9 mouse cellular contexts compared by ENCODE assay signal in the genomic region with DNA sequence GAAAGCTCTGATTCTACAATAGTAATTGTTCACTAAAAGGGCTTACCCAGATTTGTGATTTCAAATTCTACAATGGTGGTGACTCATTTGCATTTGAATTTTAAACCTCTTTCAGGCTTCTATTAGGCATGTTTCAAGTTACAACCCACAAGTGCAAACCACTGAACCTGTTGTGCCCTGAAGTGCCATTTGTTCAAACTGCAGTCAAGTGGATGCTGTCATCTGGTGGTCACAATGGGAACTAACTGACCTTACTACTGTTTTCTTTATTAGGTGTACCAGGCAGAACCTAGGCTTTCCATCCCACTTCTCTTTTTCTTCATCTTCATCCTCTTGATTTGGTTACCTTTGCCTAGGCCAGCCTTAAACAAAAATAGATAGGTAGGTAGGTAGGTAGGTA. TPM values are rescaled to one million over a fixed set of nuclear protein-coding genes. Genes with fewer than 3 reads are reported as not detected.
DNase-seq lines count a peak whose midpoint lies in the region; ATAC-seq and TF ChIP-seq lines count a peak whose summit lies in the region.
"Had no signal": no experiment of that assay in that cellular context is flagged by ENCODE, and none has a peak within 500 bp of the region (broad histone marks: within the 10 kb centered on the region; RNA-seq: fewer than 3 reads in every experiment).

No protein-coding gene starts in this region.

- H3K4me1 ChIP-seq in forebrain, embryonic 16.5 days (replicated peaks; ENCODE audit: control insufficient read depth, insufficient read depth, low read length) = no peaks in the 10 kb centered on the region

- no peaks in the 10 kb centered on the region for H3K9me3 ChIP-seq in forebrain, embryonic 16.5 days (ENCODE audit: control insufficient read depth, low read length)
- H3K9me3 ChIP-seq: heart, embryonic 15.5 days had no signal

- CTCF ChIA-PET in Patski (lab: Charles Lee) = interaction anchor here (0.8 to 1.9 kb wide), 8 partner anchors 11 to 302 kb away, joined by 3 to 4 read pairs (median 4); no protein-coding TSS in a partner anchor

- no peaks in the 10 kb centered on the region for H3K27me3 ChIP-seq in Patski
- H3K27me3 ChIP-seq in forebrain, embryonic 16.5 days (replicated peaks; ENCODE audit: control insufficient read depth, insufficient read depth, low read length) = no peaks in the 10 kb centered on the region
- H3K27me3 ChIP-seq: heart, embryonic 15.5 days had no signal

- peak; percentile 53 for DNase-seq in adrenal gland, postnatal 14 days
- DNase-seq in adrenal gland, adult 18-20 months (ENCODE audit: low spot score in 2 of 2) = no peak
- peak; percentile 14 to 37 for DNase-seq in left cerebral cortex, postnatal 25 days (ENCODE audit: low spot score in 2 of 2)
- DNase-seq in left cerebral cortex, postnatal 10 days (ENCODE audit: extremely low spot score in 1 of 2, low spot score in 2 of 2) = no peak
- DNase-seq in Patski (ENCODE audit: low read depth, low spot score) = no peak
- DNase-seq in heart, postnatal 4 days = peak; percentile 51
- peak; percentile 57 for DNase-seq in naive thymus-derived CD4-positive, alpha-beta T cell, adult 2 months (ENCODE audit: low read depth)

- peak; percentile 85 for TF ChIP-seq CTCF in Patski (IDR thresholded peaks at IDR 0.05)

- H3K27ac ChIP-seq in forebrain, embryonic 16.5 days (ENCODE audit: low read length) = no peak overlapping the region
- H3K27ac ChIP-seq: heart, embryonic 15.5 days had no signal

- H3K36me3 ChIP-seq in forebrain, embryonic 16.5 days (ENCODE audit: control insufficient read depth, insufficient read depth) = peaks cover 7% of the 10 kb centered on the region

- intact Hi-C loops in left cerebral cortex, postnatal 25 days (cut with DNase I) = loop anchor here (5.0 kb wide), 1 partner anchor 278 kb away; no protein-coding TSS in a partner anchor
- intact Hi-C loops in left cerebral cortex, postnatal 10 days (cut with DNase I) = loop anchor here (5.0 kb wide), 2 partner anchors 153 to 273 kb away; no protein-coding TSS in a partner anchor

- H3K4me2 ChIP-seq in forebrain, embryonic 16.5 days (ENCODE audit: low read length) = no peak overlapping the region
- H3K4me2 ChIP-seq: heart, embryonic 15.5 days had no signal

- H3K4me3 ChIP-seq in forebrain, embryonic 16.5 days (replicated peaks; ENCODE audit: low read length) = no peak overlapping the region
- H3K4me3 ChIP-seq: heart, embryonic 15.5 days had no signal

- in situ Hi-C loops in Patski (cut with MboI; ENCODE audit: low pct_unique_long_range_greater_than_20kb) = loop anchor here (5.0 to 25.0 kb wide), 3 partner anchors 148 to 713 kb away; no protein-coding TSS in a partner anchor

- POLR2A ChIA-PET in Patski (lab: Charles Lee) = no interaction called here

- no peak overlapping the region for H3K9ac ChIP-seq in forebrain, embryonic 16.5 days (replicated peaks; ENCODE audit: low read depth, low read length)
- H3K9ac ChIP-seq: heart, embryonic 15.5 days had no signal

- ATAC-seq in Patski = peak; percentile 54
- ATAC-seq in forebrain, embryonic 16.5 days = no peak

RNA-seq across cellular contexts. Expression of a gene that starts 46.8 kb away (rescaled TPM):
- total RNA-seq in adrenal gland, postnatal 14 days (2021) = 25.5 and 27.8 TPM in 2 replicates
- total RNA-seq in adrenal gland, adult 18-20 months (2021) = 10 to 100 TPM; 33.4 to 42.4 TPM
- 10 to 100 TPM; 18.4 to 18.8 TPM for total RNA-seq in left cerebral cortex, postnatal 25 days (2021)
- 10 to 100 TPM; 22.1 to 23.2 TPM for total RNA-seq in left cerebral cortex, postnatal 10 days (2021)
- 12.9 TPM for polyA plus RNA-seq in Patski (2021)
- total RNA-seq in heart, postnatal 4 days (2021) = 10 to 100 TPM; 24.4 to 25.5 TPM
- polyA plus RNA-seq in forebrain, embryonic 16.5 days (2015; fragmentation: Nextera tagmentation; extraction: Ambion mirVana) = 46.5 and 53.9 TPM in 2 replicates

Comparison
In these comparisons a context has a peak if more than half of its experiments do, and no peak if none do; other contexts are left out.
1. DNase-seq: peak in adrenal gland, postnatal 14 days (single experiment), left cerebral cortex, postnatal 25 days (2 of 2), heart, postnatal 4 days (single experiment) and naive thymus-derived CD4-positive, alpha-beta T cell, adult 2 months (single experiment); none in adrenal gland, adult 18-20 months (0 of 2), left cerebral cortex, postnatal 10 days (0 of 2) and Patski (single experiment).